Mouse (Mus musculus): ENCODE measurements around the gene Grin3b. TPM values are rescaled to one million over a fixed set of nuclear protein-coding genes. Genes with fewer than 3 reads are reported as not detected.

Grin3b gene
- polyA plus RNA-seq, 2 experiments = 0.23 to 0.72 TPM

GRCm38 (mm10) chr10:79928907-79929701 is 41.4 kb upstream of the Grin3b start:
- Histone ChIP-seq H3K9me3 (ENCODE audit: control insufficient read depth, low read length) (no peaks in the 10 kb centered on the region), H3K27me3 (ENCODE audit: control insufficient read depth, insufficient read depth, low read length) (no peaks in the 10 kb centered on the region), H3K4me2 (replicated peaks; ENCODE audit: low read depth, low read length, severe bottlenecking) (peak overlapping the region; percentile 90), H3K4me1 (ENCODE audit: control insufficient read depth, insufficient read depth, low read length) (peaks cover 35% of the 10 kb centered on the region), H3K36me3 (ENCODE audit: control insufficient read depth, insufficient read depth, low read length) (peaks cover 34% of the 10 kb centered on the region), H3K27ac (replicated peaks; ENCODE audit: low read depth, low read length) (no peak overlapping the region), H3K4me3 (replicated peaks; ENCODE audit: low read length) (peak overlapping the region; percentile 93), H3K9ac (ENCODE audit: low read depth, low read length, severe bottlenecking) (peak overlapping the region; percentile 87)
- no peak for TF ChIP-seq POLR2A (IDR thresholded peaks at IDR 0.05; ENCODE audit: borderline replicate concordance, extremely low read depth, insufficient read depth, insufficient read length)
- WGBS = 8% methylated on average over 9 of the region's 9 CpGs
- ATAC-seq (ENCODE audit: low FRiP score, low read depth) = no peak
- no peak for DNase-seq (ENCODE audit: low spot score)

DNA sequence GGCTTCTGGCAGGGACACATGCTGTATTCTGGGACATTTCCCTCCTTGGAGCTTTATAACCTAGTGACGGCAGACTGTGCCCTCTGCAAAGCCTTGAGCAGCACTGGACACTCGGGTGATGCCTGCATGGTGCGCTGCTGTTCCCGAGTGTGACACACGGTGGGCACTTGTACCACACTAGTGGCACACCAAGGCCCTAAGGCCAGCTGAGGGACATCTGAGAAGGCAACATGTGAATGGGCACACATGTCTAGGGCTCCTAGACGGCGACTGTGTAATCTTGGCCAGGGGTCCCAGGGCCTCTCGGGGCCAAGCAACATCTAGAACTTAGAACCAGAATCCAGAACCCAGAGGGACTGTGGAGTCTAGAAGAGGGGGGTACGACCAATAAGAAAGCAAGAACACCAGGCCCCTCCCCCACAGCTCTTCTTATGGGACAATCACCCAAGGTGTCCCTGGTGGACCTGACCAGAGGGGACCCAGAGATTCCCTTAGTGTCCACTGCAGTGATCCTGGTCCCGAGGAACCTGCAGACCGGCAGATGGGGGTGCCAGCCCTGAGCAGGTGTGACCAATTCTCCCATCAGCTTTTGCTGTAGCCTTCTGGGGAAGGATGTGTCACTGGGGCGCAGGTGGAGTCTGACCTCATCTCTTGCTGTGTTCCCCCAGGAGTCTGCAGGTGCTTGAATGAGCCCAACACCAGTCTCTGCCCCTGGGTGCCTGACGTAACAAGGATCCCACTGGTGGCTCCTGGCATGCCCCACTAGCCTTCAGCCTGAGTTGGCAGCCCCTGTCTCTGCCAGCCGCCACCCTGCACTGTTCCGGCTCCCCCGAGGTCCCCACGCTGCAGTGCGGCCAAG is 40.3 kb upstream of the Grin3b start:
- Histone ChIP-seq H3K9ac (ENCODE audit: low read depth, low read length, severe bottlenecking) (no peak overlapping the region), H3K4me3 (replicated peaks; ENCODE audit: low read length) (no peak overlapping the region), H3K9me3 (ENCODE audit: control insufficient read depth, low read length) (no peaks in the 10 kb centered on the region), H3K36me3 (ENCODE audit: control insufficient read depth, insufficient read depth, low read length) (peaks cover 38% of the 10 kb centered on the region), H3K4me1 (ENCODE audit: control insufficient read depth, insufficient read depth, low read length) (peaks cover 37% of the 10 kb centered on the region), H3K4me2 (replicated peaks; ENCODE audit: low read depth, low read length, severe bottlenecking) (0 out of 2 replicates have a peak overlapping the region, but pooled peaks have one; percentile 90), H3K27me3 (ENCODE audit: control insufficient read depth, insufficient read depth, low read length) (no peaks in the 10 kb centered on the region), H3K27ac (replicated peaks; ENCODE audit: low read depth, low read length) (no peak overlapping the region)
- ATAC-seq (ENCODE audit: low FRiP score, low read depth) (no peak), DNase-seq (ENCODE audit: low spot score) (no peak)
- WGBS = 87% methylated on average over 18 of the region's 18 CpGs
- no peak for TF ChIP-seq POLR2A (IDR thresholded peaks at IDR 0.05; ENCODE audit: borderline replicate concordance, extremely low read depth, insufficient read depth, insufficient read length)

DNA sequence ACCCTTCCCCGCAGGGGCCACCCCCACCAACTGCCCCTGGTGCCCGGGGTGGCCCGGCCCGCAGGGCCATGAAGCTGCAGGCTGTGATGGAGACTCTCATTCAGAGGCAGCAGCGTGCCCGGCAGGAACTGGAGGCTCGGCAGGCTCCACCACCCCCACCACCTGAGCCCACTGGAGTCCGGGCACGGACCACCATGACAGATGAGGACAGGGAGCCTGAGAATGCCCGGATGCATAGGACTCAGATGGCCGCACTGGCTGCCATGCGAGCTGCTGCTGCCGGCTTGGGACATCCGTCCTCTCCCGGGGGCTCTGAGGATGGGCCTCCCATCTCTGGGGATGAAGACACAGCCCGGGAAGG is 39.7 kb upstream of the Grin3b start:
- ATAC-seq (ENCODE audit: low FRiP score, low read depth) = no peak
- WGBS = 87% methylated on average over 14 of the region's 16 CpGs
- H3K27ac ChIP-seq (replicated peaks; ENCODE audit: low read depth, low read length) = no peak overlapping the region
- H3K9me3 ChIP-seq (ENCODE audit: control insufficient read depth, low read length) = no peaks in the 10 kb centered on the region
- DNase-seq (ENCODE audit: low spot score) = no peak
- no peak overlapping the region for H3K9ac ChIP-seq (ENCODE audit: low read depth, low read length, severe bottlenecking)
- TF ChIP-seq POLR2A (IDR thresholded peaks at IDR 0.05; ENCODE audit: borderline replicate concordance, extremely low read depth, insufficient read depth, insufficient read length) = no peak
- H3K4me3 ChIP-seq (replicated peaks; ENCODE audit: low read length) = no peak overlapping the region
- no peak overlapping the region for H3K4me2 ChIP-seq (replicated peaks; ENCODE audit: low read depth, low read length, severe bottlenecking)
- peaks cover 43% of the 10 kb centered on the region for H3K36me3 ChIP-seq (ENCODE audit: control insufficient read depth, insufficient read depth, low read length)
- no peaks in the 10 kb centered on the region for H3K27me3 ChIP-seq (ENCODE audit: control insufficient read depth, insufficient read depth, low read length)
- H3K4me1 ChIP-seq (ENCODE audit: control insufficient read depth, insufficient read depth, low read length) = peaks cover 33% of the 10 kb centered on the region

DNA sequence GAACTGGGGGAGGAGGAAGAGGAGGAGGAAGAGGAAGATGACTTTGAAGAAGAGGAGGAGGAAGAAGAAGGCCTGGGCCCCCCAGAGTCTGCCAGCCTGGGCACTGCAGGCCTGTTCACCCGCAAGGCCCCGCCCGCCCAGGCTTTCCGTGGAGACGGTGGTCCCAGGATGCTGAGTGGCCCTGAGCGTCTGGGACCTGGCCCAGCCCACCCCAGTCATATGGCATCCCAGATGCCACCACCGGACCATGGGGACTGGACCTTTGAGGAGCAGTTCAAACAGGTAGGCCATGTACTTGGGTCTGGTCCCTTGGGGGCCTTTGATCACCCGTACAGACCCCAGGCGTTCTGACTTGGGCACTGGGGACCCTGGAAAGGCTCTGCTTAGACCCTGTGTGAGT is 38.7 kb upstream of the Grin3b start:
- ATAC-seq (ENCODE audit: low FRiP score, low read depth) (no peak), DNase-seq (ENCODE audit: low spot score) (no peak)
- H3K9me3 ChIP-seq (ENCODE audit: control insufficient read depth, low read length) = no peaks in the 10 kb centered on the region
- H3K4me3 ChIP-seq (replicated peaks; ENCODE audit: low read length) = no peak overlapping the region
- peaks cover 32% of the 10 kb centered on the region for H3K4me1 ChIP-seq (ENCODE audit: control insufficient read depth, insufficient read depth, low read length)
- H3K27me3 ChIP-seq (ENCODE audit: control insufficient read depth, insufficient read depth, low read length) = no peaks in the 10 kb centered on the region
- no peak overlapping the region for H3K4me2 ChIP-seq (replicated peaks; ENCODE audit: low read depth, low read length, severe bottlenecking)
- no peak overlapping the region for H3K27ac ChIP-seq (replicated peaks; ENCODE audit: low read depth, low read length)
- TF ChIP-seq POLR2A (IDR thresholded peaks at IDR 0.05; ENCODE audit: borderline replicate concordance, extremely low read depth, insufficient read depth, insufficient read length) = no peak
- WGBS = 54% methylated on average over 4 of the region's 9 CpGs
- no peak overlapping the region for H3K9ac ChIP-seq (ENCODE audit: low read depth, low read length, severe bottlenecking)
- peaks cover 43% of the 10 kb centered on the region for H3K36me3 ChIP-seq (ENCODE audit: control insufficient read depth, insufficient read depth, low read length)

GRCm38 (mm10) chr10:79932736-79933135 is 37.8 kb upstream of the Grin3b start:
- peaks cover 49% of the 10 kb centered on the region for H3K36me3 ChIP-seq (ENCODE audit: control insufficient read depth, insufficient read depth, low read length)
- WGBS = 14% methylated on average over 8 of the region's 8 CpGs
- DNase-seq (ENCODE audit: low spot score) (peak; percentile 45), ATAC-seq (ENCODE audit: low FRiP score, low read depth) (no peak)
- H3K4me1 ChIP-seq (ENCODE audit: control insufficient read depth, insufficient read depth, low read length) = peaks cover 39% of the 10 kb centered on the region
- no peak overlapping the region for H3K4me2 ChIP-seq (replicated peaks; ENCODE audit: low read depth, low read length, severe bottlenecking)
- no peaks in the 10 kb centered on the region for H3K27me3 ChIP-seq (ENCODE audit: control insufficient read depth, insufficient read depth, low read length)
- H3K9ac ChIP-seq (ENCODE audit: low read depth, low read length, severe bottlenecking) = peak overlapping the region; percentile 29
- no peak for TF ChIP-seq POLR2A (IDR thresholded peaks at IDR 0.05; ENCODE audit: borderline replicate concordance, extremely low read depth, insufficient read depth, insufficient read length)
- H3K4me3 ChIP-seq (replicated peaks; ENCODE audit: low read length) = no peak overlapping the region
- H3K9me3 ChIP-seq (ENCODE audit: control insufficient read depth, low read length) = no peaks in the 10 kb centered on the region
- peak overlapping the region; percentile 43; the same call in 1 of the 2 replicates for H3K27ac ChIP-seq (replicated peaks; ENCODE audit: low read depth, low read length)

All from limb, embryonic 14.5 days (tissue).